Mouse (Mus musculus) forebrain, embryonic 14.5 days (tissue): Measurements from ENCODE around the gene Gm11939. TPM values are rescaled to one million over a fixed set of nuclear protein-coding genes. Genes with fewer than 3 reads are reported as not detected.

ENCODE experiments used
- ATAC-seq: fragments of 200-750 bp; cut with Nextera tagmentation; 2 replicates; pipeline ENCODE4 v1.8.0; 2017; ENCODE audit warnings: mild to moderate bottlenecking, moderate library complexity
- DNase-seq: peaks from one replicate; pipeline ENCODE4 v3.0.0-alpha.2; 2015; ENCODE audit warnings: low spot score
- H3K27ac ChIP-seq: fragments of 300-500 bp; sonication (generic); 2 replicates; pipeline ENCODE4 v1.5.1; 2014; ENCODE audit warnings: low read depth, mild to moderate bottlenecking, control low read depth, low read length, moderate library complexity
- H3K27me3 ChIP-seq: fragments of 300-500 bp; sonication (generic); replicated peaks from 2 replicates; pipeline ENCODE4 v1.6.1; 2014; ENCODE audit warnings: low read length, control low read depth, mixed read lengths; ENCODE audit not compliant: control insufficient read depth, insufficient read depth
- H3K36me3 ChIP-seq: fragments of 300-500 bp; sonication (generic); 2 replicates; pipeline ENCODE4 v1.6.1; 2014; ENCODE audit warnings: low read length, control low read depth; ENCODE audit not compliant: control insufficient read depth, insufficient read depth
- H3K4me1 ChIP-seq: fragments of 300-500 bp; sonication (generic); 2 replicates; pipeline ENCODE4 v1.6.1; 2014; ENCODE audit warnings: antibody characterized with exemption, low read length, control low read depth; ENCODE audit not compliant: control insufficient read depth, insufficient read depth
- H3K4me2 ChIP-seq: fragments of 300-500 bp; sonication (generic); 2 replicates; pipeline ENCODE4 v1.6.1; 2014; ENCODE audit warnings: mild to moderate bottlenecking, control low read depth, low read length
- H3K4me3 ChIP-seq: fragments of 300-500 bp; sonication (generic); 2 replicates; pipeline ENCODE4 v1.5.1; 2014; ENCODE audit warnings: low read depth, low read length, control low read depth
- H3K9ac ChIP-seq: fragments of 300-500 bp; sonication (generic); 2 replicates; pipeline ENCODE4 v1.6.1; 2014; ENCODE audit warnings: mild to moderate bottlenecking, low read length, control low read depth, moderate library complexity
- H3K9me3 ChIP-seq: fragments of 300-500 bp; sonication (generic); replicated peaks from 2 replicates; pipeline ENCODE4 v1.6.1; 2016; ENCODE audit warnings: low read length, control low read depth, mixed read lengths; ENCODE audit not compliant: control insufficient read depth
- WGBS: fragments of 180-500 bp; shearing (Covaris S2); extraction: QIAGEN DNeasy Blood & Tissue Kit; methylation state at CpG from one replicate; pipeline ENCODE4 v1.1.7; 2014; 5-methylcytosine and 5-hydroxymethylcytosine counted together
- polyA plus RNA-seq: library from polyadenylated mRNA; unstranded; fragments of >200 nt; fragmentation: Nextera tagmentation; extraction: Ambion mirVana; gene quantifications from 2 replicates; pipeline ENCODE4 v1.2.1, GENCODE M21; 2014

Gene Gm11939
- polyA plus RNA-seq, 1 experiment from 2014 or later: not detected

DNA sequence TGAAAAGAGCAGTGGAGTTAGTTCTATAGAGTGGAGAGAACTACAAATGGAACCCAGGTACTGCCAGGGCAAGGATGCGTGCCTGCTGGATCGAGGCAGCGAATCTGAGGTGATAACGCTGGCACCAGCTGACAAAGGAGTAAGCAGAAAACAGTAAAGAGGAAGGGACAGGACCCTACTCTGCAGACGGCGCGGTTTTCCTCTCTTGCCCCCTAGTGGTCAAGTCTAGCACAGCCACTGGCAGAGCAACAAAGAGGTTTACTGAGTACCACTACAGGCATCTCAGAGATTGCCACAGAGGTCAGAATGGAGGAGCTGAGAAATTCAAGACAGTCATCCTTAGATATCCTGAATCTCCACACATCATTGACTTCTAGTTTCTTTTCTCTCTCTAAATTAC is 14.8 kb upstream of the Gm11939 start:
- Histone ChIP-seq H3K9me3 (no peaks in the 10 kb centered on the region), H3K27ac (no peak overlapping the region), H3K4me2 (peak overlapping the region; percentile 42), H3K27me3 (no peaks in the 10 kb centered on the region), H3K4me1 (no peaks in the 10 kb centered on the region), H3K4me3 (no peak overlapping the region), H3K9ac (peak overlapping the region; percentile 37; the same call in 1 of the 2 replicates), H3K36me3 (no peaks in the 10 kb centered on the region)
- peak; percentile 70 for ATAC-seq
- peak; percentile 86 for DNase-seq
- WGBS: 3% methylated on average over 7 of the region's 7 CpGs

DNA sequence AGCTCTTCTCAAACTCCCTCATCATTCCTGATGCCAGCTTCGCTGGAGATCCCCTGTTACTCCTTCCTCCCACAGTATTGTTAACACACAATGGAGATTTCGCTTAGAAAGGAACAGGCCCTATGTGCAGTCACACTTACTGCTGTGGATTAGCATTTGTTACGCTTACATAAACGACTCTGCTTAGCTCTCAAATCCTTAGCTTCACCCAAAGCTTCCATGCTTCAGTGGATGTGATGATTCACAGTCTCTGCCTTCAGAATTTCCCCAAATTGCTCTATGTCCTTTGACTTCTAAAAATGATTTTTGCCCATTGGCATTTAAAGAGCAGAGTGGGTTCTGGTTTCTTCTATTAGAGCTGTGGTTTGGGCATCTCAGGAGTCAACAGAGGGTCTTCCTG is 13.9 kb upstream of the Gm11939 start:
- no peak overlapping the region for H3K27ac ChIP-seq
- no peaks in the 10 kb centered on the region for H3K27me3 ChIP-seq
- H3K36me3 ChIP-seq: no peaks in the 10 kb centered on the region
- no peak overlapping the region for H3K4me3 ChIP-seq
- no peak overlapping the region for H3K9ac ChIP-seq
- no peaks in the 10 kb centered on the region for H3K9me3 ChIP-seq
- H3K4me2 ChIP-seq: no peak overlapping the region
- no peaks in the 10 kb centered on the region for H3K4me1 ChIP-seq
- 23% methylated on average over 4 of the region's 4 CpGs for WGBS
- ATAC-seq (no peak), DNase-seq (no peak)

DNA sequence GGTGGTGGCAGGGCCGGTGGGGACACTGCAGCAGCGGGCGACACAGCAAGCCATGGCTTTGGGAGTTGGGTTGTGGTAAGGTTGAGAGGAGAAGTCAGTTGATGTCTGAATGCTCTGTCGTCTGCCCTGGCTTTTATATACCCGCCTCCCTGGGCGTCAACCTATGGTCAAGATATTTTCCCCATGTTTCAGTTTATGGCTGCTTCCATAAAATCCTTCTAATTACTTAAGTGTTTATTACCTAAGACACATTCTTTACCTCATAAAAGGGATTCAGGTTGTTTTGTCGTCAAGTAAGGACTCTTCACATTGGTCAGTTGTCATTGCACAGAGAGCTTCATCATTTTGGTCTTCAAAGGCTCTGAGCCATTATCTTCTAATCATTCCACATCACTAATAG is 7.3 kb upstream of the Gm11939 start, which contains the start of gene Krtap3-1:
TSS of gene Krtap3-1 (minus strand) at position 101 of the 400 bp plus-strand sequence.
- 95% methylated on average over 7 of the region's 7 CpGs for WGBS

DNA sequence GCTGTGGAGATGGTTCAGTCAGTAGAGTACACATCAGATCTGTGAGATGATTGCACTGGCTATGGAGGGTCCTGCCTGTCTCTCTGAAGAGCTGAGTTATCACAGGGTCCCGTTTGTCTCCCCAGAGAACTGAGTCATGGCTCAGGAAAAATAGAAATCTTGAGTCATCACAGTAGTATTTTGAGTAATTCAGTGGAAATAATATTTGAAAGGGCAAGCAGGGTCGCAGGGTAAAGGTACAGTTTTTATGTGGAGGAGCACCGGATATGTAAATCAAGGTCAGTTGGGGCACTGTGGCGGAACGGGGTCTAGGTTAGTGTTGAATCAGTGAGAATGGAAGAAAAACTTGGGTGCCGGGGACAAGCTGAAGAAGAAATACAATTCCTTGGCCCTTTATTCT is 3.3 kb upstream of the Gm11939 start:
- no peak overlapping the region for H3K4me2 ChIP-seq
- DNase-seq (no peak), ATAC-seq (no peak)
- no peaks in the 10 kb centered on the region for H3K9me3 ChIP-seq
- H3K4me1 ChIP-seq: no peaks in the 10 kb centered on the region
- no peak overlapping the region for H3K27ac ChIP-seq
- no peak overlapping the region for H3K9ac ChIP-seq
- H3K36me3 ChIP-seq: no peaks in the 10 kb centered on the region
- no peak overlapping the region for H3K4me3 ChIP-seq
- no peaks in the 10 kb centered on the region for H3K27me3 ChIP-seq
- 84% methylated on average over 6 of the region's 6 CpGs for WGBS

More for the DNA sequence above, 7.3 kb upstream of the Gm11939 start, which contains the start of gene Krtap3-1:
- ATAC-seq: no peak
- Histone ChIP-seq H3K9me3 (no peaks in the 10 kb centered on the region), H3K4me1 (no peaks in the 10 kb centered on the region), H3K27me3 (no peaks in the 10 kb centered on the region), H3K36me3 (no peaks in the 10 kb centered on the region), H3K27ac (no peak within 1 kb of the TSS), H3K4me3 (no peak within 1 kb of the TSS), H3K4me2 (no peak within 1 kb of the TSS), H3K9ac (no peak within 1 kb of the TSS)
- no peak for DNase-seq

DNA sequence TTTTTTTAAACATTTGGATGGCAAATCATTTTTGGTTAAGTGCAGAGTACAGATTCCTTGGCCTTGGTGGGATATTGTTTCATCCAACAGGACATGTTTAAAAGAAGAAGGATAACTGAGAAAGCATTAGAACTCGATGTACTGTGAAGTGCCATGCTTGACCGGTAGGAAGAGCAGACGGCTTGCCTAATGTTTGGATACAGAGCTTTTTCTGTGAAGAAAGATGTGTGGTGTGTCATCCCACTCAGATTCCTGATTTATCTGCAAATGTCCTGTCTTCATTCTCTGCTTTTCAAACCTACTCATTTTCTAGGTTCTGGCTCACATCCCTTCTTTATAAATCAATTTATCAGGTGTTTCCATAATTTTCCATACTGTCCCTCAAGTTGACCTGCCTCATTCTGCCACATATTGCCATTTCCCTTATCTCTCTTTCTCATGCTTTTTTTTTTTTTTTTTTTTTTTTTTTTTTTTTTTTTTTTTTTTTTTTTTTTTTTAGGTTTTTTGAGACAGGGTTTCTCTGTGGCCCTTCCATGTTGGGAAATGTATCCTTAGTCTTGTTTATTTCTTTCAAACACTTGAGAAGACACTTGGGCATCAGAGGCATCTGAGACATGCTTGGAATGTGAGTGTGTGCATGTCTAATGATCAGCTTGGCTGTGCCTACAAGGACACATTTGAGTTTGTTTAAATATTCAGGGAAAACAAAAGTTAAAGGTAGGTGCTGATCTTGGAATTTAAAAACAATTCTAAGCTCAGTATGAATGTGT is 1.1 kb downstream of the Gm11939 start:
- 89% methylated on average over 3 of the region's 3 CpGs for WGBS
- ATAC-seq (no peak), DNase-seq (no peak)
- no peaks in the 10 kb centered on the region for H3K27me3 ChIP-seq
- H3K4me1 ChIP-seq: no peaks in the 10 kb centered on the region
- H3K4me3 ChIP-seq: no peak overlapping the region
- no peaks in the 10 kb centered on the region for H3K36me3 ChIP-seq
- H3K4me2 ChIP-seq: no peak overlapping the region
- no peaks in the 10 kb centered on the region for H3K9me3 ChIP-seq
- no peak overlapping the region for H3K27ac ChIP-seq
- no peak overlapping the region for H3K9ac ChIP-seq

DNA sequence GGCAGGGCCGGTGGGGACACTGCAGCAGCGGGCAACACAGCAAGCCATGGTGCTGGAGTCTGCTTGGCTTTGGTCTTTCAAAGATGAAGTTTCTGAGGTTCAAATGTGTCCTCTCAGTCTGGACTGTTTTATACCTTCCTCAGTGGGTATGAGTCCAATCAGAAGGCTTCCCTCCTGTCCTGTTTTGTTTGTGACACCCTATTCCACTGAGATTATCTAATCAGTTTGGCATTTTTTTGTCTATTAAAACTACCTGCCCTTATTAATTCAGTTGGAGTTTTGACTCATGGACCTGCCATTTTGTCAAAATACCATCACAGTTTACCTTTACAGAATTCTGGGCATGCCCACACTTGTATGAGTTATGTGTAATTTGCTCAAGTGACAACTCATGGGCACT is 2.5 kb downstream of the Gm11939 start, which contains the start of gene Krtap3-2:
TSS of gene Krtap3-2 (minus strand) at position 101 of the 400 bp plus-strand sequence.
- DNase-seq: no peak
- ATAC-seq: no peak

DNA sequence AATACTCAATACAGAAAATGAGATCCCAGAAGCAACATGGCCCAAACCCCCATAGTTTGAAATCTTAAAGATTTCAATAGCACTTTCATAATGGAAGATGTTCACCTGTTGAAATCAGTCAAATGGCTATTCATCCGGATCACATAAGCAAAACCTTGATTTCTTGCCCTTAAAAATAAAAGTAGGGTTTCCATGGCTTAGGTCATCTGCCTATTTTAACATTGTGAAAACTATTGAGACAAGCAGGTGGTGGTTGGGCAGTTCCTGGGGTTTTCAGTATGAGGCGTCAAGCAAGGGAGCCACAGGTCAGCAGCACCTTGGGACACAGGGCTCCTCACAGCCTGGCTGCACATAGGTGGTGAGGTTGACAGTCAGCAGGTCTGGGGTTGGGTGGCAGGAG is 3.1 kb downstream of the Gm11939 start:
- H3K27me3 ChIP-seq: no peaks in the 10 kb centered on the region
- no peaks in the 10 kb centered on the region for H3K4me1 ChIP-seq
- 97% methylated on average over 2 of the region's 2 CpGs for WGBS
- no peaks in the 10 kb centered on the region for H3K9me3 ChIP-seq
- H3K9ac ChIP-seq: no peak overlapping the region
- H3K4me3 ChIP-seq: no peak overlapping the region
- no peak for ATAC-seq
- no peak overlapping the region for H3K4me2 ChIP-seq
- no peak overlapping the region for H3K27ac ChIP-seq
- no peak for DNase-seq
- no peaks in the 10 kb centered on the region for H3K36me3 ChIP-seq

More for the DNA sequence above, 2.5 kb downstream of the Gm11939 start, which contains the start of gene Krtap3-2:
- H3K36me3 ChIP-seq: no peaks in the 10 kb centered on the region
- no peak within 1 kb of the TSS for H3K4me2 ChIP-seq
- 100% methylated on average over 1 of the region's 2 CpGs for WGBS
- no peak within 1 kb of the TSS for H3K9ac ChIP-seq
- no peaks in the 10 kb centered on the region for H3K4me1 ChIP-seq
- H3K4me3 ChIP-seq: no peak within 1 kb of the TSS
- no peaks in the 10 kb centered on the region for H3K27me3 ChIP-seq
- H3K27ac ChIP-seq: no peak within 1 kb of the TSS
- no peaks in the 10 kb centered on the region for H3K9me3 ChIP-seq

- Histone ChIP-seq H3K4me1 (no peaks in the 10 kb centered on the region), H3K9ac (no peak within 1 kb of the TSS), H3K9me3 (no peaks in the 10 kb centered on the region), H3K4me3 (no peak within 1 kb of the TSS), H3K27me3 (no peaks in the 10 kb centered on the region), H3K4me2 (no peak within 1 kb of the TSS), H3K36me3 (no peaks in the 10 kb centered on the region), H3K27ac (no peak within 1 kb of the TSS)
- 34% methylated on average over 3 of the region's 4 CpGs for WGBS
- DNase-seq (peak; percentile 16), ATAC-seq (no peak)
Measured at GRCm38 (mm10) chr11:99550765-99551164, 8.5 kb downstream of the Gm11939 start, which contains the start of gene Krtap3-3. Gene Krtap3-3 (minus strand): TSS chr11:99550865.

- no peak for ATAC-seq
- H3K4me1 ChIP-seq: no peaks in the 10 kb centered on the region
- H3K4me2 ChIP-seq: no peak overlapping the region
- no peaks in the 10 kb centered on the region for H3K36me3 ChIP-seq
- H3K9me3 ChIP-seq: no peaks in the 10 kb centered on the region
- no peak overlapping the region for H3K27ac ChIP-seq
- no peak overlapping the region for H3K9ac ChIP-seq
- H3K27me3 ChIP-seq: no peaks in the 10 kb centered on the region
- DNase-seq: no peak
- no peak overlapping the region for H3K4me3 ChIP-seq
Measured at GRCm38 (mm10) chr11:99547892-99548291, 11.4 kb downstream of the Gm11939 start.
